Mouse (Mus musculus) heart, embryonic 16.5 days (tissue): Measurements from ENCODE around the gene Atp6ap1l. TPM values are rescaled to one million over a fixed set of nuclear protein-coding genes. Genes with fewer than 3 reads are reported as not detected.
A peak's percentile ranks its signal among the peaks of the same experiment; 100 is the strongest.

Source experiments
- ATAC-seq: fragments of 200-750 bp; cut with Nextera tagmentation; replicated peaks from 2 replicates; pipeline ENCODE4 v1.8.0; 2017; ENCODE audit warnings: moderate number of reproducible peaks; ENCODE audit not compliant: insufficient read depth, low FRiP score; ENCODE audit errors: extremely low read depth
- H3K27ac ChIP-seq: fragments of 300-500 bp; sonication (generic); 2 replicates; pipeline ENCODE4 v1.5.1; 2014; ENCODE audit warnings: mild to moderate bottlenecking, low read length, control low read depth, moderate library complexity
- H3K27me3 ChIP-seq: fragments of 300-500 bp; sonication (generic); 2 replicates; pipeline ENCODE4 v1.6.1; 2014; ENCODE audit warnings: low read length, mixed read lengths; ENCODE audit not compliant: control insufficient read depth, insufficient read depth
- H3K36me3 ChIP-seq: fragments of 300-500 bp; sonication (generic); 2 replicates; pipeline ENCODE4 v1.6.1; 2014; ENCODE audit not compliant: control insufficient read depth, insufficient read depth
- H3K4me1 ChIP-seq: fragments of 300-500 bp; sonication (generic); 2 replicates; pipeline ENCODE4 v1.6.1; 2014; ENCODE audit warnings: low read length, mixed read lengths; ENCODE audit not compliant: control insufficient read depth, insufficient read depth
- H3K4me2 ChIP-seq: fragments of 300-500 bp; sonication (generic); 2 replicates; pipeline ENCODE4 v1.6.1; 2014; ENCODE audit warnings: low read depth, mild to moderate bottlenecking, control low read depth, low read length
- H3K4me3 ChIP-seq: fragments of 300-500 bp; sonication (generic); 2 replicates; pipeline ENCODE4 v1.5.1; 2014; ENCODE audit warnings: mild to moderate bottlenecking, control low read depth, low read length
- H3K9ac ChIP-seq: fragments of 300-500 bp; sonication (generic); 2 replicates; pipeline ENCODE4 v1.6.1; 2014; ENCODE audit warnings: low read length, control low read depth
- H3K9me3 ChIP-seq: fragments of 300-500 bp; sonication (generic); replicated peaks from 2 replicates; pipeline ENCODE4 v1.6.1; 2016; ENCODE audit warnings: low read length; ENCODE audit not compliant: control insufficient read depth
- WGBS: fragments of 180-500 bp; shearing (Covaris S2); extraction: QIAGEN DNeasy Blood & Tissue Kit; methylation state at CpG from one replicate; pipeline ENCODE4 v1.1.7; 2014; 5-methylcytosine and 5-hydroxymethylcytosine counted together
- polyA plus RNA-seq: library from polyadenylated mRNA; unstranded; fragments of >200 nt; fragmentation: Nextera tagmentation; extraction: Ambion mirVana; gene quantifications from 2 replicates; pipeline ENCODE4 v1.2.1, GENCODE M21; 2015

The Atp6ap1l gene
- polyA plus RNA-seq, 1 experiment from 2014 or later: 0.39 TPM

DNA sequence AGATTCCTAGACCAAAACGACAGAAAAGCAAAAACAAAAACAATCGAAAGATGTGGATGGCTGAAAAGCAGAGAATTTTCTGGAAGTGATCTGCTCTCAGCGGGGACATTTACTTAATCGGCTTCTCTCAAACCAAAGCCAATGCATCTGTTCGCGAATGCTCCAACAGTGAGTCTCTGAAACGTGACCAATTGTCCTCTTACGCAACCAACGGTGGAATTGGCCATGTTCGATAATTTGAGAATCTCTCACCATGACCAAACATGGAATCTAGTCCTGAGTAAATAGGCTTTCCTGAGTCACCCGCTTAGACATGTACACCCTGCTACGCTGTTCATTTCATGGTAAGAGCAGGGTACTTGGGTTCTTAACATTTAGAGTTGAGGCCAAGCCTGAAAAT, 8.3 kb downstream of the Atp6ap1l start:
- H3K4me1 ChIP-seq: no peaks in the 10 kb centered on the region
- H3K9ac ChIP-seq: no peak overlapping the region
- no peak overlapping the region for H3K27ac ChIP-seq
- H3K27me3 ChIP-seq: no peaks in the 10 kb centered on the region
- WGBS: 91% methylated on average over 12 of the region's 12 CpGs
- no peak for ATAC-seq
- no peak overlapping the region for H3K4me3 ChIP-seq
- H3K4me2 ChIP-seq: no peak overlapping the region
- H3K36me3 ChIP-seq: no peaks in the 10 kb centered on the region
- H3K9me3 ChIP-seq: no peaks in the 10 kb centered on the region

DNA sequence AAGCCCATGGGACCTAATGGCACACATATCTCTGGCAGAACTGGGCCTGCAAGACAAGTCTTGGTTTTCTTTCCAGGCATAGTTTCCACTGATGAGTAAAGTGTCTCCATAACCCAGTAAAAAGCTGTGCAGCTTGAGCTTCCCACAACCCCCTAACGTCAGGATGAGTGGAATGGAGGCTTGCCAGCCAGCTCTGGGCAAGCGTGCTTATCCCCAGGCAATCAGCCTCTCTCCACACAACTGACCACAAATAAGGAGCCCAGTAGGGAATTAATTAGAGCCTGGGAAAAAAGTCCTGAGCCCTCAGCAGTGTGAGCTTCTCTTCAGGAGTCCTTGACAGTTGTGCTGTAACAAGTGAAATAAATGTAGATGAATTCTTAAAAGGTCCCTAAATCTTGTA, 9.1 kb downstream of the Atp6ap1l start:
- H3K27me3 ChIP-seq: no peaks in the 10 kb centered on the region
- no peak overlapping the region for H3K4me2 ChIP-seq
- no peak overlapping the region for H3K4me3 ChIP-seq
- 55% methylated on average over 2 of the region's 2 CpGs for WGBS
- no peaks in the 10 kb centered on the region for H3K4me1 ChIP-seq
- H3K9me3 ChIP-seq: no peaks in the 10 kb centered on the region
- H3K27ac ChIP-seq: no peak overlapping the region
- no peak overlapping the region for H3K9ac ChIP-seq
- no peak for ATAC-seq
- no peaks in the 10 kb centered on the region for H3K36me3 ChIP-seq

DNA sequence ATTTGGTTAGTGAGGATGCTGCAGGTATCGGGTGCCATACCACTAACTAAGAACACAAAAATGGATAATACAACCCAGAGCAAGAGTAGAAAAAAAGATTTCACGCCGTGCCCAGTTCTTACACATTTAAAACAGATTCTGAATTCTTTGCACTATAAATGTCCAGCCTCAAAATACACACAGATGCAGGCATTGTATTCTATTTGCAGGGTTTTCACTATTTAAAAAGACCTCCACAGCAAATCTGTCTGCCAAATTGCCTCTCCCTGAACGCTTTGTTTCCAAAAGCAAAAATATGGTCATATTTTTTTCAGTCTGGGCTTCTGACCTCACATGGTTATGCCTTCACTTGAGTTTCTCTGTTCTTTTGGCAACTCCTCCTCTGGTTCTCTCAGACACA, 10.3 kb downstream of the Atp6ap1l start:
- H3K27ac ChIP-seq: no peak overlapping the region
- no peaks in the 10 kb centered on the region for H3K27me3 ChIP-seq
- no peak overlapping the region for H3K4me2 ChIP-seq
- H3K4me3 ChIP-seq: no peak overlapping the region
- no peak for ATAC-seq
- no peaks in the 10 kb centered on the region for H3K9me3 ChIP-seq
- no peak overlapping the region for H3K9ac ChIP-seq
- no peaks in the 10 kb centered on the region for H3K36me3 ChIP-seq
- WGBS: 83% methylated on average over 4 of the region's 4 CpGs
- no peaks in the 10 kb centered on the region for H3K4me1 ChIP-seq

DNA sequence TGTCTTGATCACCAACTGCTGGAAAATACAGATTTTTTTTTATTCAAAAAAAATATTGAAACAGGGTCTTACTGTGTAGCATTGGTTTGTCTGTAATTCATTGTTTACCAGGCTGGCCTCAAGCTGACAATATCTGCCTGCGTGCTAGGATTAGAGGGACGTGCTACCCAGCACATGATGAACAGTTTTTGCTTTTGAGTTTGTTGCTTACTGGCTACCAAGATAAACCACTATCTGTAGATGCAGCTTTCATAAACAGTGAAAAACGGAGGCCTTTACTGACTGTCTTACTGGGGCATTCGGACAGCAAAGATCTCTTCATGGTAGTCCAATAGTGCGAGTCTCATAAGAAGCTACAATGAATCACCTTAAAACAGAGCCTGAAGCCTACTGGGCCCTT, 15.0 kb downstream of the Atp6ap1l start:
- Histone ChIP-seq H3K9ac (no peak overlapping the region), H3K4me1 (peaks cover 11% of the 10 kb centered on the region), H3K27me3 (no peaks in the 10 kb centered on the region), H3K27ac (no peak overlapping the region), H3K36me3 (no peaks in the 10 kb centered on the region), H3K4me2 (no peak overlapping the region), H3K9me3 (no peaks in the 10 kb centered on the region), H3K4me3 (no peak overlapping the region)
- 79% methylated on average over 5 of the region's 5 CpGs for WGBS
- no peak for ATAC-seq

DNA sequence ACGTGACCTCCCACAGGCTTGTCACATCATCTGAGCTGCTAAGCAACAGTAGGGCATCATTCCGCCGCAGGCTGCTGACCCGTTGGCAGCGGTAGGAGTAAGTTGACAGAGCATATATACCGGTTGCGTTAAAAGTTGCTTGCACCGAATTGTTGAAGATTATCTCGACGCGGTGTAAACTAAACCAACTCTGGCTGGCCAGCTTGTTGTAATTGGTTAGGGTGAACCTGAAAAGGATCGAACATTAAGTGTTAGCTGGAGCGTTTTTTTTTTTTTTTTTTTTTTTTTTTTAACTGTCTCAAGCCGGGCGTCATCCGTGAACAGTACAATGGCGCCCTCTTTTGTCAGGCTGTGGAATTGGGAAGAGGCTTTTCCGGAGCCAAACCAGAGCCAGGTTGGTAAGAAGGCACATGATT, 18.6 kb downstream of the Atp6ap1l start:
- H3K9ac ChIP-seq: peak overlapping the region; percentile 42
- peak overlapping the region; percentile 65 for H3K4me2 ChIP-seq
- H3K36me3 ChIP-seq: no peaks in the 10 kb centered on the region
- no peaks in the 10 kb centered on the region for H3K27me3 ChIP-seq
- peaks cover 14% of the 10 kb centered on the region for H3K4me1 ChIP-seq
- peak overlapping the region; percentile 51 for H3K4me3 ChIP-seq
- under 1% methylated on average over 18 of the region's 18 CpGs for WGBS
- peak; percentile 50 for ATAC-seq
- H3K27ac ChIP-seq: peak overlapping the region; percentile 78
- no peaks in the 10 kb centered on the region for H3K9me3 ChIP-seq

DNA sequence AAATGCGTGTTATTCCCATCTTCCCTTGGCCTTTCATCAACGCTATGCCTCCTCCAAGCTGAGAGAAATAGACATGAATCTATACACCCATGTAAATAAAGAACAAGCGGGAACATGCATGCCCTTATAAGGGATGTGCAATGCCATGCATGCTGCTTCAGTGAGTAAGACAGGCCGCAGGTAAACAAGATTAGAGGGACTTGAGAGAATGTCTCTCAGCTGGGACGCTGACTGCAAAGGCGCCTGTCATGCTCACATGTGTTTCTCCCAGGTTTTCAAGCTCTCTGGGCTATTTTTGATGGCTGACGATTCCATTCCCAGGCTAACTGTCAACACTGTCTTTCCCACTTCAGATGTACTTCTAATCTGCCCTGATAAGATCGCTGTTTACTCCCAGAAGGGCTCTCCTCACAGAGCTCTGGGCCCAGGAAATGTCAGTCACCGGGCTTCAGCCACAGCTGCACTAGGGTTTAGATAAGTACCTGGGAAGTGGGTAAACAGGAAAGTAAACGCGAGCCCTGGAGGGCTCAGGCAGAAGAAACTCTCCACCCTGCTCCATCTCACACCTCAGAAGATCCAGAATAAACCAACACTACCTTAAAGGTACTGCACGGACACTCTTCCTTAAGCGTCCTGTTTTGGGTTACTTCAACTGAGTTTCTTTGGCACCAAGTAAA, 19.2 kb downstream of the Atp6ap1l start:
- peak; percentile 91 for ATAC-seq
- H3K4me2 ChIP-seq: peak overlapping the region; percentile 65
- H3K9ac ChIP-seq: peak overlapping the region; percentile 42
- WGBS: 15% methylated on average over 13 of the region's 13 CpGs
- H3K4me1 ChIP-seq: peaks cover 14% of the 10 kb centered on the region
- H3K27me3 ChIP-seq: no peaks in the 10 kb centered on the region
- H3K4me3 ChIP-seq: peak overlapping the region; percentile 51
- no peaks in the 10 kb centered on the region for H3K36me3 ChIP-seq
- peak overlapping the region; percentile 78 for H3K27ac ChIP-seq
- H3K9me3 ChIP-seq: no peaks in the 10 kb centered on the region

DNA sequence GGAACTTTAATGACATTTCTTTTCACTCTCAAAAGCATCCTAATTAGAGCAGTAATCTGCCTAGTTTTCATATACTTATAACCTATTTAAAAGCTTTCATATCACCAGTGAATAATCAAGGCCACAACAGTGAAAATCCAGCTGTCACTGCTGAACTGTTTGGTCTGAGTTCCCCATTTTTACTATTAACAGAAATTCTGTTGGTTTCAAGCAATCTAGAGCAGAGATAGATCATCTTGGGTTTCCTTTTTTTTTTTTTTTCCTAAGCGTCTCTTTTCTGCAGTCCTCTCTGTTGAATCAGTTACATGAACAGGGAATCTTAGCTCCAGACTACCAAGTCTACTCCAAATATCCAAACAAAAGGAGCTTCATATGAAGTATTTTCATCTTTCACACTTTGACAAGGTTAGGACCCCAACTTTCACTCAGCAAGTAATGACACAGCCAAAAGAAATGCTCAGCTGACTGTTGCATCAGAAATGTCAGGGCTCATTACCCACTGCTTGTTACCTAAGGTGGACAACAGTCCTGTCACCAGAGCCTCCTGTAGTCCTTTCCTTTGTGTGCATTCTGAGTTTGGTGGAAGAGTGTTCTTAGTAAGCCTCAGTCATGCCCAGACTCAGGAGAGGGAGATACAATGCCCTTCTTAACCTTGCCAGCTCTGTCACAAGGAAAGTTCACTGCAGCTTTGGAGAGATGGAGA, 23.3 kb downstream of the Atp6ap1l start:
- Histone ChIP-seq H3K27me3 (no peaks in the 10 kb centered on the region), H3K9me3 (no peaks in the 10 kb centered on the region), H3K4me2 (no peak overlapping the region), H3K4me1 (peaks cover 14% of the 10 kb centered on the region), H3K36me3 (no peaks in the 10 kb centered on the region), H3K4me3 (no peak overlapping the region), H3K27ac (no peak overlapping the region), H3K9ac (no peak overlapping the region)
- no peak for ATAC-seq
- 80% methylated on average over 1 of the region's 1 CpGs for WGBS

DNA sequence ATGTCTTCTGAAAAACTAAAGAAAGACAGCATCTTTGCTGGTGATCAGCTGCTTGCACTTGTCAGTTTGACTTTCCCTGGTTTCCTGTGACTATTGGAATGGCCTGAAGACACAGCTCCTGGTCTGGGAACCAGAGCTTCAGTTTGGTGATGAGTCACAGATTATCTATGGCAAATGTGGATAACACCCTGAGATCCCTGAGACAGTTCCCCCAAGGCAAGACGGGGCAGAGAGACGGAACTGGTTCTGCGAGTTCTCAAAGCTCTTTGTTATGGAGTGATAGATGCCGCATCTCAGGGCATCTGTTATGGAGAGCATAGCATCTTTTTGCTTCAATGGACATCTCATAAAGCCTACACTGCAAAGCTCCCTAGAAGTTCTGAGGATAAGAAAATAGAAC, 33.6 kb downstream of the Atp6ap1l start:
- 70% methylated on average over 4 of the region's 4 CpGs for WGBS
- H3K4me1 ChIP-seq: peaks cover 2% of the 10 kb centered on the region; the same call in 1 of the 2 replicates
- no peak overlapping the region for H3K9ac ChIP-seq
- H3K4me3 ChIP-seq: no peak overlapping the region
- ATAC-seq: no peak
- no peak overlapping the region for H3K4me2 ChIP-seq
- H3K27ac ChIP-seq: no peak overlapping the region
- H3K27me3 ChIP-seq: no peaks in the 10 kb centered on the region
- H3K36me3 ChIP-seq: no peaks in the 10 kb centered on the region
- no peaks in the 10 kb centered on the region for H3K9me3 ChIP-seq

DNA sequence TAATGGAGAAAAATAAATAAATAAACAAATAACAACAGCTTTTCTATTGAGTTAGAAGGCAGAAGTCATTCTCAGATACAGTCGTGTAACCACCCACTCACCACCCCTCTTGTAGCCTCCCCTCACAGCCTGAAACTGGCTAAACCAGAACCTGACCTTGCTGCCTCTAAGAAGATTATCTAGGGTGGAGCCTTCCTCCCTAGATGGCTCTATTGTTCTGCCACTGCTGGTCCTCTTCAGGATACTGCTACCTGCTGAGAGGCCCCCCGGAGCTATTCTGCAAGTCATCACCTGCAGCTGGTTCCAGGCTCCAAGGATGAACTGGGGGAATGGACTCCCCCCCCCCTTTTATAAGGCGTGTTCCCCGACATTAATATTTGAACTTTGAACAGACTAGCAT, 36.0 kb downstream of the Atp6ap1l start:
- Histone ChIP-seq H3K27me3 (no peaks in the 10 kb centered on the region), H3K4me1 (peaks cover 2% of the 10 kb centered on the region; the same call in 1 of the 2 replicates), H3K9me3 (no peaks in the 10 kb centered on the region), H3K4me3 (no peak overlapping the region), H3K36me3 (no peaks in the 10 kb centered on the region), H3K27ac (no peak overlapping the region), H3K4me2 (no peak overlapping the region), H3K9ac (no peak overlapping the region)
- 52% methylated on average over 4 of the region's 4 CpGs for WGBS
- ATAC-seq: no peak
